Mouse (Mus musculus): ENCODE measurements around the gene Stx7. TPM values are rescaled to one million over a fixed set of nuclear protein-coding genes. Genes with fewer than 3 reads are reported as not detected.
"Not testable (repeated sequence)": the region's sequence is repeated elsewhere in the genome, so short reads cannot be mapped to it uniquely, and the experiment has no call there.

Stx7 gene
- polyA plus RNA-seq (2016; fragmentation: Nextera tagmentation; extraction: Ambion mirVana) = 151 and 171 TPM in 2 replicates

DNA sequence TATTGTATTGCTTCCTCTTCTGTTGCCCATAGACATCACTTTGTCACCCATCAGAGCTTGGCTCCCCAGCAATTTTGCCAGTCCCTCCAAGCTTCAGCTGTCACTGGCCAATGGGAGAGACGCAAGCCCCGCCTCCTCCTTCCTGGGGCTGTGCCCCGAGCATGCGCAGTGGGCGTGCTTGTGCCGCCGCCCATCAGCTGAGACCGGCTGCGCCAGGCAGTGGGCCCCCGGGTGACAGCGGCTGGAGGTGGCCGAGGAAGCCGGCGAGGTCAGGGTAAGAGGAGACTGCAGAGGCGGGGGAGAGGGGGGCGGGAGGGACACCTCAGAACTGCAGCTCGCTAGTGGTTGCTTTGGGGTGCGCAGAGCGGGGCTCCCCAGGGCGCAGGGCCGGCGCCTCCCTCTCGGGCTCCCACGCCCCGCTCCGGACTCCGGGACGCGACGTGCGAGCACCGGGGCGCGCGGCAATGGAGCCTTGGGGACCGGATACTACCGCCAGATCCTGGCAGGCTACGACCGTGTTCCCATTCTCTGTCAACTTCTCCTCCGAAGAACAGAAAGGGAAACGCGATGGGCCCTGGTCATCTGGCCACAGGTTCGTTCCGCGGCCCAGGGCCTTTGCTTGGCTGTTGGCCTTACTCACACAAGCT is at the start of gene Stx7:
Stx7 (plus strand) TSS at position 168 of the 647 bp plus-strand sequence.
- peak; percentile 99 for ATAC-seq (ENCODE audit: low FRiP score, low read depth)
- peak within 1 kb of the TSS; percentile 64 for H3K9ac ChIP-seq
- H3K27me3 ChIP-seq (replicated peaks) = no peaks in the 10 kb centered on the region
- H3K9me3 ChIP-seq = no peaks in the 10 kb centered on the region
- under 1% methylated on average over 44 of the region's 45 CpGs for WGBS
- no peaks in the 10 kb centered on the region for H3K36me3 ChIP-seq
- peak within 1 kb of the TSS; percentile 67 for H3K4me3 ChIP-seq
- no peak within 1 kb of the TSS for H3K27ac ChIP-seq
- peak within 1 kb of the TSS; percentile 60 for H3K4me2 ChIP-seq (replicated peaks)
- peaks cover 11% of the 10 kb centered on the region; the same call in 1 of the 2 replicates for H3K4me1 ChIP-seq

DNA sequence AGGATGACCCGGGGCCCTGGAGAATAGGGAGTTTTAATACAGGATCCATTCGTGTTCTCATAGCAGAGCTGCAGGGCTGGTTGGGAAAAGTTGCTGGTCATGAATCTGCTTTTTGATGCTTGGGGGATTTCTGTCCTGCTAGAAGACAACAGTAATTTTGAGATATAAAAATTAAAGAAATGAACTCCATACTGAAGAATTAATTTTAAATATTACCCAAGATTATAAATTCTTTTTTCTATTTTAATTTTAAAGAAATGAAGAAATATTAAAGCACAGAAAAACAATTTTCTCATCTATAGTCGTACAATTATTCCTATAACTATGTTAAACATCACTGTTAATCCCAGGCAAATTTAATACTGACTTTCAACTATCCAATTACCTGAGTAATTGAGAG is 47.3 kb upstream of the Stx7 start, which contains the start of gene Taar8c:
Taar8c (minus strand) TSS at position 101 of the 400 bp plus-strand sequence.
- H3K27ac ChIP-seq; H3K9ac ChIP-seq; H3K9me3 ChIP-seq; ATAC-seq (ENCODE audit: low FRiP score, low read depth); H3K4me3 ChIP-seq; H3K4me2 ChIP-seq (replicated peaks); H3K27me3 ChIP-seq (replicated peaks); H3K4me1 ChIP-seq; H3K36me3 ChIP-seq: not testable (repeated sequence)
- 96% methylated on average over 1 of the region's 3 CpGs for whole genome bisulfite sequencing

DNA sequence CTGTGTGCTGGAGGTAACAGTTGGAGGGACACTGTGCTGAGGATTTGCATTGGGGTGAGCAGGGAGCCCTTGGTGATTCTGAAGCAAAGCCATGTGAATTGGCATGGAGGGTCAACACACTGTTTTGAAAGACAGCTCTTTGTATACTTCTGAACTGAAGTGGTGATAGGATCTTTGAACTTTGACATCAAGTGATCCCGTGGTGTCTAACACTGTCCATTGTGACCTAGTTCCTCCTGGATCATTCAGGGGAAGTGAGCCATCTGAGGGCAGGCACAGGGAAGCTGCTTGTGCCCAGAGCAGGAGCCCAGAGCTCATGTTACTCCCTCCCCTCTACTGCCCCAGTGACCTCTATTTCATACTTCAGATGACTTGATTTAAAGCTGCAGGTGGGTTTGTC is 45.8 kb upstream of the Stx7 start:
- WGBS = 62% methylated on average over 1 of the region's 1 CpGs
- H3K27me3 ChIP-seq (replicated peaks); H3K4me3 ChIP-seq; H3K9ac ChIP-seq; H3K36me3 ChIP-seq; H3K4me1 ChIP-seq; H3K9me3 ChIP-seq; H3K4me2 ChIP-seq (replicated peaks); H3K27ac ChIP-seq; ATAC-seq (ENCODE audit: low FRiP score, low read depth): not testable (repeated sequence)

DNA sequence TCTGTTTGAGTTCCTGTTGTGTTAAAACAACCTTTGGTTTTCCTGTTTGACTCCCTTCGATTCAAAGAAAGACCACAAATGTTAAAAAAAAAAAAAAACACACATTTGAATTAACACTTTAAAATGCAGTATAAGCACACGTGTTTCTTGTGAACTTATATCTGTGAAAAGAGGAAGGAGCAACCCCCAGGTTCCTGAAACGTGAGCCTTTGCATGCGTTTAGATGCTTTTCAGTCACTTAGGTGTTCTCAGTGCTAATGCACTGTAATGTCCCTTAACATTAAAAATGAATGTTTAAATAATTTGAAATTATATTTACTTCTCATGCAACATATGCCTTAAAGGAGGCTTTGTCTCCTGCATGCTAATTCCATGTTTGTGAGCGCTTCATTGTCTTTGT is 41.4 kb upstream of the Stx7 start:
- no peaks in the 10 kb centered on the region for H3K9me3 ChIP-seq
- 73% methylated on average over 5 of the region's 5 CpGs for WGBS
- no peak overlapping the region for H3K9ac ChIP-seq
- no peak overlapping the region for H3K4me3 ChIP-seq
- no peak for ATAC-seq (ENCODE audit: low FRiP score, low read depth)
- H3K27ac ChIP-seq = no peak overlapping the region
- no peaks in the 10 kb centered on the region for H3K27me3 ChIP-seq (replicated peaks)
- H3K4me2 ChIP-seq (replicated peaks) = no peak overlapping the region
- H3K4me1 ChIP-seq = no peaks in the 10 kb centered on the region
- H3K36me3 ChIP-seq = no peaks in the 10 kb centered on the region

DNA sequence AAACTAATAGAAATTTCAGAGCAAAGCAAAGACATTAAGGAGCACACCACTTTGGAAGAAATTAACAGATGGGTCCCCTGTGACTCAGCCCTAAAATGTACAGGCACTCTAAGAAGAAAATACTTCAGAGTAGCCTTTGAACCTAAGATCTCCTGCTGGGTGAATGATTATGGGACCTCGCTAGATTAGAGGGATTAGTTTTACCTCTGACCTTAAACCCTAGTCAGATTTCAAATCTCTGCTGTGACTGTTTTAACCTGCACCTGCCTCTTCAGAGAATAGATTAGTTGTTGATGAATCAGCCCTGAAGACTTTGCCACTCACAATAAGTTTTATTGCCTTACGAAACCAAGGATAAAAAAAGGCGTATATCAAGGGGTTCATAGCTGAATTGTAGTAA is 40.9 kb upstream of the Stx7 start:
- 50% methylated on average over 3 of the region's 3 CpGs for WGBS
- no peaks in the 10 kb centered on the region for H3K4me1 ChIP-seq

DNA sequence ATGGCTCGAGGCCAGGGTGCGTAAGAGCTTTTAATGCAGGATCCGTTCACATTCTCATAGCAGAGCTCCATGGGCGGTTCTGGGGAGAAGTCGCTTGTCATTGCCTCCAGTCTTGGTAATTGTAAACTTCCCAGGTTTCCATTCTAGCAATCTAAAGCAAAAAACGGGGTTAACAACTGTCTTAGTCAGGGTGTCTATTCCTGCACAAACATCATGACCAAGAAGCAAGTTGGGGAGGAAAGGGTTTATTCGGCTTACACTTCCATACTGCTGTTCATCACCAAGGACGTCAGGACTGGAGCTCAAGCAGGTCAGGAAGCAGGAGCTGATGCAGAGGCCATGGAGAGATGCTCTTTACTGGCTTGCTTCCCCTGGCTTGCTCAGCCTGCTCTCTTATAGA is 39.7 kb upstream of the Stx7 start, which contains the start of gene Taar9:
Taar9 (minus strand) TSS at position 101 of the 400 bp plus-strand sequence.
- not testable (repeated sequence) for ATAC-seq (ENCODE audit: low FRiP score, low read depth); H3K4me2 ChIP-seq (replicated peaks); H3K36me3 ChIP-seq; H3K4me3 ChIP-seq; H3K4me1 ChIP-seq; H3K27me3 ChIP-seq (replicated peaks); H3K27ac ChIP-seq; H3K9ac ChIP-seq; H3K9me3 ChIP-seq
- 87% methylated on average over 8 of the region's 8 CpGs for WGBS

More for the DNA sequence above, 40.9 kb upstream of the Stx7 start:
- Histone ChIP-seq H3K9me3 (no peaks in the 10 kb centered on the region), H3K9ac (no peak overlapping the region), H3K36me3 (no peaks in the 10 kb centered on the region), H3K27ac (no peak overlapping the region), H3K4me2 (replicated peaks) (no peak overlapping the region), H3K4me3 (no peak overlapping the region), H3K27me3 (replicated peaks) (no peaks in the 10 kb centered on the region)
- ATAC-seq (ENCODE audit: low FRiP score, low read depth) = no peak

DNA sequence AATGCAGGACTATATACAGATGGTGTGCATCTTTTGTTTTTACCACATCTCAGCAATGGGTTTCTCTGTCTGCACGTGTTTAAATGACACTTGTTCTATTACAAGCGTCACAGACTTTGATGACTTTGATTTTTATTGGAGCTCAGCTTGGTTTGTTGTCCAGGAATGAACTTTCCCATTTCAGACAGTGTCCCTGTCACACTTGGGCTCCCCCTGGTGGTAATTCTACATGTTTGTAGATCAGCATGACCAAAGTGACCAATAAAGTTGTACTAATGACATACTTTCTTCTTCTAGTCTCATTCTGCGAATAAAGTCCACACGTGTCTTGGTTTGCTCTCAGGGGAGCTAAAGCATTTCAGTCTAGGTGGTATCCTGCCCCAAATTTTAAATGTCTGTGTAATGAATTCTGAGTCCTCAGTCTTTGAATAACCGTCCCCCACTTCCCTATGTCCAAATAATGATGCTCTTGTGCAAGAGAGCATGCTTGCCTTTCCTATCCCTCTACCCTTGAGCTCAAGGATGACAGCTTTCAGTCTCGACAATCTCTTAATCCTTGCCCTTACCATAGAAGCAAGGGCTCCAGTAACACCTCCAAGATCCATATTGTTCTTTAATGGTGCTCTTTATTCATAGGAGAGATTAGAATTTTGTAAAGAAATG is 37.9 kb upstream of the Stx7 start:
- H3K27ac ChIP-seq = no peak overlapping the region
- ATAC-seq (ENCODE audit: low FRiP score, low read depth) = 0 out of 2 replicates have a peak, but pooled peaks have one; percentile 48
- H3K36me3 ChIP-seq = no peaks in the 10 kb centered on the region
- H3K4me2 ChIP-seq (replicated peaks) = no peak overlapping the region
- H3K4me3 ChIP-seq = no peak overlapping the region
- WGBS = 58% methylated on average over 6 of the region's 6 CpGs
- H3K4me1 ChIP-seq = no peaks in the 10 kb centered on the region
- H3K9ac ChIP-seq = no peak overlapping the region
- 0 out of 2 replicates have a peak, but pooled peaks cover 6% of the 10 kb centered on the region for H3K9me3 ChIP-seq
- no peaks in the 10 kb centered on the region for H3K27me3 ChIP-seq (replicated peaks)

DNA sequence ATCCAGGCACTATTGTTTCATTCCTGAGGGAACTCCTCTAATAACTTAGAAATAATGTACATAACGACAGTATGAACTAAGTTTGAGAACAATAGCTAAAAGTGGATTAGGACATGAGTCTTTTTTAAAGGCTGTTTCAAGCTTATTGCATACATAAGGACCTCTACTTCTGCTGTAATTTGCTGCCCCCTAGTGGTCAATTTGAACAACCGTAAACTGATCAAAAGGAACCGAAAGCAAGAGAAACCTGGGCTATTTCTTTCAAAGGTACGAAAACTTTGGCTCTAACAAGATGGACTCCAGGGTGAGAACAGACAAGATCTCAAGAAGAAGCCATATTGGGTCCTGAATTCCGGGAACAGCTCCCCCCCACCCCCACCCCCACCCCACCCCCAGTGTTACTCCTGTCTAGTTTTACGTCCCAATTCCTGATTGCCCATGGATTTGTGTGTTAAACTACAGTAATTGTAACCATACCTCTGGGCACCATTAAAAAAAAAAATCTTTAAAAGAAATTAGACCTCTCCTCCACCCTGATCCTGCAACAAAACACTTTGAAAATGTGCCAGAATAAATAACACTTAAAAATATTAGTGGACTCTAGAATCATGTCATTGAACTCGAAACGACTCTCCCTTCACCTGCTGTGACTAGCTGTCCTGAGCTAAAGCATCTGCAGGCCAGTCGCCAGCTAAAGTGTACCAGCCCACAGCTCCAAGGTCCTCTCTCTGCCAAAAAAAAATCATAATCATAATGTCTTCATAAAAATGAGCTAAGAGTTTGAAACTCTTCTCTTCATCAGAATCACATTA is 17.4 kb upstream of the Stx7 start:
- no peaks in the 10 kb centered on the region for H3K36me3 ChIP-seq
- 28% methylated on average over 9 of the region's 9 CpGs for WGBS
- no peaks in the 10 kb centered on the region for H3K27me3 ChIP-seq (replicated peaks)
- no peak overlapping the region for H3K27ac ChIP-seq
- H3K4me3 ChIP-seq = no peak overlapping the region
- no peaks in the 10 kb centered on the region for H3K9me3 ChIP-seq
- no peak overlapping the region for H3K9ac ChIP-seq
- peak; percentile 92 for ATAC-seq (ENCODE audit: low FRiP score, low read depth)
- H3K4me2 ChIP-seq (replicated peaks) = peak overlapping the region; percentile 43; the same call in 1 of the 2 replicates
- no peaks in the 10 kb centered on the region for H3K4me1 ChIP-seq

DNA sequence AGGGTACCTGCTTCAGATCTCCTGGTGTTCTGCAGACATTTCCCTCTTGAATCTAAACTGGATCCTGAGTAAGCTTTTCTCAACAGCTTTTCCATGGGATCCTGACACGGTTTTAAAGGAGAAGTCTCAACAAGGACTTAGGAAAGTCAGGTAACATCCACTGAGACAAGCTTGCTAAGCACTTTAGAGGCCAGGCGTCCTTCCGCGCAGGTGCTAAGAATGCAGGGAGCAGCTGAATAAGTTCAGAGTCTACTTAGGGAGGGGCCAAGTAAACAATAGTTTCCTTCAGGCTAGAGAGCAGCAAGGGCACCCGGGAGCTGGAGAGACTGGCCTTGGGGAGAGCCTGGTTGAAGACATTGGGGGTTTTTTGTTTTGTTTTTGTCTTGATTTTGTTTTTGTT is 16.8 kb upstream of the Stx7 start:
- no peak for ATAC-seq (ENCODE audit: low FRiP score, low read depth)
- Histone ChIP-seq H3K27ac (no peak overlapping the region), H3K4me2 (replicated peaks) (0 out of 2 replicates have a peak overlapping the region, but pooled peaks have one; percentile 14), H3K36me3 (no peaks in the 10 kb centered on the region), H3K27me3 (replicated peaks) (no peaks in the 10 kb centered on the region), H3K9ac (no peak overlapping the region), H3K4me1 (no peaks in the 10 kb centered on the region), H3K4me3 (no peak overlapping the region), H3K9me3 (no peaks in the 10 kb centered on the region)
- 20% methylated on average over 5 of the region's 5 CpGs for WGBS

DNA sequence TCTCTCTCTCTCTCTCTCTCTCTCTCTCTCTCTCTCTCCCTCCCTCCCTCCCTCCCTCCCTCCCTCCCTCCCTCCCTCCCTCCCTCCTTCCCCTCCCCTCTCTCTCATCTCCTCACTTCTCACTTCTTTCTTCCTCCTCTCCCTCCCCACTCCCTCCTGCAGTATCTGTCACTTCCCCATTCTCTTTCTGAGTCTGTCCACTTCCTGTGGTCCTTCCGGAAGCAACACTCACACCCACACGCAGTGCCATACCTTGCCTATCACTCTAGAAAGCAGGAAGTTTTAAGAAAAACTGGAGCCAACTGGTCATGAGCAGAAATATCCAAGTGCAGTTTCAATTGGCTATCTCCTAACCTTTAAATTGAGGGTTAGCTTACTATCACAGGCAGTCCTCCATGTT is 16.0 kb upstream of the Stx7 start:
- WGBS = 61% methylated on average over 2 of the region's 2 CpGs
- no peak for ATAC-seq (ENCODE audit: low FRiP score, low read depth)
- H3K9me3 ChIP-seq = no peaks in the 10 kb centered on the region

DNA sequence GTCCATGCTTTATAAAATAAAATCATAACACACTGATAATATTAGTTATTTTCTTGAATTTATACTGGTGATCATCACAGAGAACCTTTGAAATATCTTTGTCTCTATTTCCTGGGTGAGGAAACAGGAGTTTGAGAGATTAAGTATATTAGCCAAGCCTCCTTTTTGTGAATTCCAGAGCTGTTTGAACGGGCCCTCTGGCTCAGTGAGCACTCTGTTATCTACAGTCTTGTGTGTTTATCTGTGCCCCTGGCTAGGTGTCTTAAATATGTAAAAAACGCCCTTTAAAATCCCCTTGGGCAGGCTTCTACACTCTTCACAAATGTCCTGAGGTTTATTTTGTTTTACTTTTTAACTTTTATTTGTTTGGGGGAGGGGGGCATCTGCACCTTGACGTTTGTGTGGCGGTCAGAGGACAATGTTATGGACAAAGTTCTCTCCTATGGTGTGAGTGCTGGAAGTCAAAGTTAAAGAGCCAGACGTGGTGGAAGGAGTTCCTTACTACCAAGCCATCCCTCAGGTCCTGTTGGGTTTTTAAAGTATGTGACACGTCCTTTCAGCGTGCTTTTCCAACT is 14.9 kb upstream of the Stx7 start:
- H3K27me3 ChIP-seq (replicated peaks) = no peaks in the 10 kb centered on the region
- H3K9ac ChIP-seq = no peak overlapping the region
- no peaks in the 10 kb centered on the region for H3K4me1 ChIP-seq
- H3K27ac ChIP-seq = no peak overlapping the region
- H3K4me2 ChIP-seq (replicated peaks) = no peak overlapping the region
- no peaks in the 10 kb centered on the region for H3K36me3 ChIP-seq
- H3K4me3 ChIP-seq = no peak overlapping the region
- WGBS = 64% methylated on average over 7 of the region's 7 CpGs
- no peak for ATAC-seq (ENCODE audit: low FRiP score, low read depth)
- no peaks in the 10 kb centered on the region for H3K9me3 ChIP-seq

More for the DNA sequence above, 16.0 kb upstream of the Stx7 start:
- no peak overlapping the region for H3K4me3 ChIP-seq
- H3K27me3 ChIP-seq (replicated peaks) = no peaks in the 10 kb centered on the region
- no peak overlapping the region for H3K9ac ChIP-seq
- no peak overlapping the region for H3K27ac ChIP-seq
- no peaks in the 10 kb centered on the region for H3K4me1 ChIP-seq
- H3K36me3 ChIP-seq = no peaks in the 10 kb centered on the region
- H3K4me2 ChIP-seq (replicated peaks) = no peak overlapping the region
